Mouse (Mus musculus): ENCODE measurements at regions not wholly inside any gene's neighbourhood (a gene's known extent, or its start where the extent isn't known, plus 50 kb on each side); places are given as distances from the start of the nearest gene placed in this dataset.

DNA sequence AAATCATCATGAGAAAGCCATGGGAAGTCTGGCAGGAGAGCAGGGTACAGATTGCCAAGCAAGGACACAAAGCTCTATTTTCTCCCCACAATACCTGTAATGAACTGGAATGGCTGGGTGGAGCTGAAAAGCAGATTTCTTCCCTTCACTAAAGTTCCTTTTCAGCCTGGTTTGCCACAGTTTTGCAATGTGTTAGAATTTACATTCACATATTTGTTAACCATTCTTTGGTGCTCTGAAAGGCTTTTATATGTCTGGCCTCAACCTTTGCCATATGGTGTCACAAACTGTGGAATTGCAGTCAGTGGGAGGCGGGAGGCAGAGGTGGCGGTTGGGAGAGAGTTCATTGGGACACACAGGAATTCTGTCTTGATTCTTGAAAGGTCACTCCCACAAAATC lies 78.3 kb upstream of the Olfm4 start:
- TF ChIP-seq TCF12 (IDR thresholded peaks at IDR 0.05; ENCODE audit: insufficient read depth, poor library complexity, severe bottlenecking) (no peak), MAX (IDR thresholded peaks at IDR 0.05; ENCODE audit: low read depth) (no peak), POLR2A (IDR thresholded peaks at IDR 0.05; ENCODE audit: insufficient read length, low read depth) (no peak), E2F4 (IDR thresholded peaks at IDR 0.05; ENCODE audit: insufficient read depth) (no peak), TCF3 (IDR thresholded peaks at IDR 0.05; ENCODE audit: insufficient read length, low read depth) (no peak), CEBPB (IDR thresholded peaks at IDR 0.05; ENCODE audit: insufficient read depth, poor library complexity, severe bottlenecking) (no peak), USF1 (IDR thresholded peaks at IDR 0.05; ENCODE audit: low read depth) (no peak), MYOD1 (IDR thresholded peaks at IDR 0.05; ENCODE audit: control insufficient read depth in 1 of 3, insufficient read length in 2 of 3, low read depth in 2 of 3) (no peak), REST (IDR thresholded peaks at IDR 0.05; ENCODE audit: insufficient read depth, insufficient read length) (no peak), MYOG (IDR thresholded peaks at IDR 0.05; ENCODE audit: control insufficient read depth in 1 of 3, insufficient read depth in 1 of 3, insufficient read length in 2 of 3, low read depth in 2 of 3) (no peak), POLR2AphosphoS2 (IDR thresholded peaks at IDR 0.05; ENCODE audit: insufficient read length, low read depth) (no peak), SRF (IDR thresholded peaks at IDR 0.05; ENCODE audit: control insufficient read depth, insufficient read length, low read depth) (no peak)
